Mouse (Mus musculus) MEL (cell line): ENCODE measurements around the gene Nrxn2.

Experiments used
- CTCF ChIP-seq, 3 experiments: IDR thresholded peaks in 2 of 3; conservative IDR thresholded peaks in 1 of 3; 2 replicates each; pipeline ENCODE4 v1.5.1; 2011 to 2012; ENCODE audit warnings: low read length in 3 of 3, low read depth in 2 of 3, mild to moderate bottlenecking in 2 of 3, improper control_type of control experiment in 1 of 3, inconsistent platforms in 1 of 3, mixed read lengths in 1 of 3, moderate library complexity in 1 of 3; ENCODE audit not compliant: control insufficient read depth in 1 of 3, insufficient read depth in 1 of 3, poor library complexity in 1 of 3, severe bottlenecking in 1 of 3
- E2F4 ChIP-seq: IDR thresholded peaks from 2 replicates; pipeline ENCODE4 v1.6.1; 2011; ENCODE audit warnings: low read depth, low read length, improper control_type of control experiment, borderline replicate concordance
- GATA1 ChIP-seq: IDR thresholded peaks from 2 replicates; pipeline ENCODE4 v1.6.1; 2011; ENCODE audit warnings: low read depth, low read length, improper control_type of control experiment
- MYC ChIP-seq: IDR thresholded peaks from 2 replicates; pipeline ENCODE4 v1.6.1; 2011; ENCODE audit warnings: low read depth, mild to moderate bottlenecking, low read length, improper control_type of control experiment, moderate library complexity
- NELFE ChIP-seq: IDR thresholded peaks from 2 replicates; pipeline ENCODE4 v1.6.1; 2011; ENCODE audit warnings: low read depth, low read length, improper control_type of control experiment
- POLR2A ChIP-seq, 2 experiments: IDR thresholded peaks; 2 replicates each; pipeline ENCODE4 v1.6.1; 2011 to 2012; ENCODE audit warnings: low read length in 2 of 2, mild to moderate bottlenecking in 2 of 2, control low read depth in 1 of 2, improper control_type of control experiment in 1 of 2, low read depth in 1 of 2, moderate library complexity in 1 of 2; ENCODE audit not compliant: control insufficient read depth in 1 of 2, insufficient read depth in 1 of 2, poor library complexity in 1 of 2
- SMC3 ChIP-seq: IDR thresholded peaks from 2 replicates; pipeline ENCODE4 v1.6.1; 2011; ENCODE audit warnings: low read depth, low read length, improper control_type of control experiment

DNA sequence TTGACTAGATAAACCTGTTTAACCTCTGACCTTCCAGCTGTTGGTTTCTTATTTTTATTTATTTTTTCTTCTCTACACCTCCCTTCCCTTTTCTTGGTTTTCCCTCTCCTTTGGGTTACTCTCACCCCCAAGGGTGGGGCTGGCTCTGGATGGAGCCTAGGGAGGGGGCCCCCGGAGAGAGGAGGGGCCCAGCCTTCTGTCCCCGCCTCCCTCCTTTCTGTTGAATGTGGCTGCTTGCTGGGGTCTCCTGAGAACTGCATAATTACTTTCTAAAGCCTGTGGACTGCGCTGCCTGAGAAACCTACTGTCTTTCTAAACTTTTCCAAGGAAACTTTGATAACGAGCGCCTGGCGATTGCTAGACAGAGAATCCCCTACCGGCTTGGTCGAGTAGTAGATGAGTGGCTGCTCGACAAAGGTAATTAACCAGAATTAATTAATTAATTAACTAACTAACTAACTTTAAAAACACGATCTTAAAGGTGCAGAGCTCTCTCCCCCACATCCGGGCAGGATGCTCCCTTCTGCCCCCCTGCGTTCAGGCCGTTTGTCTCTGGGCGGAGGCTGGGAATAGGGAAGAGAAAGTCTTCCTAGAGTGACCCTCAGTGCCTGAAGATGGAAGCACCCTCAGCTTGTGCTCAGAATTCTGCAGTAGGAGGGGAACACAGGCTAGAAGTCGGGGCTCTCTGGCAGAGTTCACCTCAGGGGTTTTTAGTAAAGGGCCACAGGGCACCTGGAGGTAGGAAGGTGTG, 95.0 kb downstream of the Nrxn2 start:
- TF ChIP-seq GATA1 (no peak), SMC3 (no peak), E2F4 (no peak), CTCF (IDR thresholded peaks at IDR 0.05 in 2 of 3, conservative IDR thresholded peaks at IDR 0.05 in 1 of 3; ENCODE audit: control insufficient read depth in 1 of 3, insufficient read depth in 1 of 3, low read depth in 2 of 3, low read length in 3 of 3, poor library complexity in 1 of 3, severe bottlenecking in 1 of 3) (no peak), NELFE (no peak), POLR2A (IDR thresholded peaks at IDR 0.05; ENCODE audit: control insufficient read depth in 1 of 2, insufficient read depth in 1 of 2, low read depth in 1 of 2, low read length in 2 of 2, poor library complexity in 1 of 2) (no peak), MYC (no peak)
